Mouse (Mus musculus): Measurements from ENCODE around the gene Snx8. TPM values are rescaled to one million over a fixed set of nuclear protein-coding genes. Genes with fewer than 3 reads are reported as not detected.

The Snx8 gene
- polyA plus RNA-seq, 1 experiment: 20.0 TPM

DNA sequence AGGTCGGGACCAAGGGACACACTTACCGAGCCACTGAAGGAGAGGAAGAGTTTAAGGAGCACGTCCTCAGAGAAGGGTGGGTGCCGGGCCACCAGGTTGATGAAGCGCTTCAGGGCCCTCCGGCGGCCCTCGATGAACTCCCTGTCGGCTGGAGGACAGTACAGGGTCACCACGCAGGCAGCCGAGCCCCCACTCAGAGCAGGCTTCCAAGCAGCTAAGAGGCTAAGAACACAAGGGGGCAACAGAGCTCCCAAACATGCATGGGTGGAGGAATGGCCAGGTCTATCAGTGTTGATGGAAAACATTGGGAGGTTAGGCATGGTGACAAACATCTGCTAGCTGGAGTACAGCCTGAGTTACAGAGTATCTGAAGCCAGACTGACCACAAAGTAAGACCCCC lies 33.1 kb downstream of the Snx8 start:
- TF ChIP-seq POLR2A (IDR thresholded peaks at IDR 0.05; ENCODE audit: borderline replicate concordance, extremely low read depth, low read depth, low read length) (no peak), CTCF (IDR thresholded peaks at IDR 0.05; ENCODE audit: insufficient read depth, low read length) (no peak)
- Histone ChIP-seq H3K4me3 (replicated peaks; ENCODE audit: extremely low read depth, low read depth, low read length) (no peak overlapping the region), H3K4me1 (ENCODE audit: control insufficient read depth, insufficient read depth, low read length) (no peaks in the 10 kb centered on the region)
- 84% methylated on average over 11 of the region's 11 CpGs for WGBS
- DNase-seq: no peak

DNA sequence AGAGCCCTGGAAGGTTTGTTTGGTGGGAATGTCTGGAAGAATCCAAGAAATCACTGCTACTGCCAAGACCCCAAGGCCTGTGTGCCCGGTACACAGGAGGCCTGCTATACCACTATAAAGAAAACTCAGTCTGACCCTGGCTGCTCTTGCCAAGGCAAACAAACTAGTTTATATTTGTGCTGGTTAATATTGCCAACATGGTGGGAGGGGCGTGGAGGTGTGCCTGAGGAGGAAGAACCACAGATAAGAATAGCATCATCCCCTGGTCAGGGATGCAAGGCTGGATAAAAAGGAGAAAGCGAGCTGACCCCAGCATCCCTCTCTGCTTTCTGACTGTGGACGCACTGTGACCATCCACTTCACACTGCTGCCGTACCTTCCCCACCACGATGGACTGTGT lies 36.7 kb downstream of the Snx8 start:
- DNase-seq: no peak
- 90% methylated on average over 6 of the region's 6 CpGs for WGBS
- TF ChIP-seq CTCF (IDR thresholded peaks at IDR 0.05; ENCODE audit: insufficient read depth, low read length) (no peak), POLR2A (IDR thresholded peaks at IDR 0.05; ENCODE audit: borderline replicate concordance, extremely low read depth, low read depth, low read length) (no peak)
- no peak overlapping the region for H3K4me3 ChIP-seq (replicated peaks; ENCODE audit: extremely low read depth, low read depth, low read length)
- H3K4me1 ChIP-seq (ENCODE audit: control insufficient read depth, insufficient read depth, low read length): no peaks in the 10 kb centered on the region

DNA sequence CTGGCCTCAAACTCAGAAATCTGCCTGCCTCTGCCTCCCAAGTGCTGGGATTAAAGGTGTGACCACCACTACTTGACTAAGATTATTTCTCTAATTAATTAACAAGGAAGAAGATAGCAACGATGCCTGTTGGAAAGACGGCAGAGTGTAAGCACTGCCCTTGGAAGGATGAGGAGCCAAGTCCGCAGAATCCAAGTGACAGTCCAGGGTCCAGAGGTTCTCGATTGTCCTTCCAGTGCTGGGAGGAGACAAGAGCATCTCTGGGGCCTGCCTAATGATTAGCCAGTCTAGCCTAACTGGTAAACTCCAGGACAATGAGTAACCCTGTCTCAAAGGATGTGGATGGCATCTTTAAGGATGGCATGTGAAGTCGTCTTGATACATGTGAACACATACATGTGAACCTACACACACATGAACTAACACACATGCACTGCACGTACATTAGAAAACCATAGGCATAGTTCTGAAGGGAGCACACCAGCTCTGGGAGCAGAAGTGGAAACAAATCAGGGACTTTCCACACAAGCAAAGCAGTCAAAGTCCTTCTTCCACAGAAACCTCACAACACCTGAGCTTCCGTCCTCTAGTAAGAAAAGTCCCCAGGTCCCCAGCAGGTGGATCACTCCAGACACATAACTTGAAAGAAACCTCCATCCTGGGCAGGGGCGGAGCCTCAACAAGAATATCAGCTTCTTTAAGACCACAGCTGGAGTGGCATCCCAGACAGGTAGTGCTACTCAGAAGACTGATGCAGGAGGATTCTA lies 38.1 kb downstream of the Snx8 start:
- WGBS: 92% methylated on average over 8 of the region's 8 CpGs
- TF ChIP-seq CTCF (IDR thresholded peaks at IDR 0.05; ENCODE audit: insufficient read depth, low read length): no peak
- no peak for TF ChIP-seq POLR2A (IDR thresholded peaks at IDR 0.05; ENCODE audit: borderline replicate concordance, extremely low read depth, low read depth, low read length)
- DNase-seq: no peak

DNA sequence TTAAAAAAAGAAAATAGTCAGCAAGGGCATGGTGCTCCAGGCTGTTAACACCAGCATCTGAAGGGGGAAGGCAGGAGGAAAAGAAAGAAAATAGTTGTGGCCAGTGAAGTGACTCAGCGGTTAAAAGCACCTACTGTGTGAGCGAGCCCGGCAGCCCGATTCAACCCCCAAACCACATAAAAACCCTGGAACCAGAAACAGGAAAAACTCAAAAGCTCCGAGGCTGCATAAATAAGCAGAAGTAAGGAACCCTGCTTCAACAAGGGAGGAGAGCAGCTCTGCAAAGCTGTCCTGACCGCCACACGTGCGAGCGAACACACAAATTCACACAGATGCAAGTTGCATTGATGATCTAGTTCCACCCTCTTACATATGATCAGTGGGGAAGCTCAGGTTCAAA lies 39.2 kb downstream of the Snx8 start:
- TF ChIP-seq POLR2A (IDR thresholded peaks at IDR 0.05; ENCODE audit: borderline replicate concordance, extremely low read depth, low read depth, low read length): no peak
- TF ChIP-seq CTCF (IDR thresholded peaks at IDR 0.05; ENCODE audit: insufficient read depth, low read length): no peak
- Histone ChIP-seq H3K4me1 (ENCODE audit: control insufficient read depth, insufficient read depth, low read length) (no peaks in the 10 kb centered on the region), H3K4me3 (replicated peaks; ENCODE audit: extremely low read depth, low read depth, low read length) (no peak overlapping the region)
- DNase-seq: no peak
- 88% methylated on average over 9 of the region's 9 CpGs for WGBS

More for the DNA sequence above, 38.1 kb downstream of the Snx8 start:
- Histone ChIP-seq H3K4me3 (replicated peaks; ENCODE audit: extremely low read depth, low read depth, low read length) (no peak overlapping the region), H3K4me1 (ENCODE audit: control insufficient read depth, insufficient read depth, low read length) (no peaks in the 10 kb centered on the region)

DNA sequence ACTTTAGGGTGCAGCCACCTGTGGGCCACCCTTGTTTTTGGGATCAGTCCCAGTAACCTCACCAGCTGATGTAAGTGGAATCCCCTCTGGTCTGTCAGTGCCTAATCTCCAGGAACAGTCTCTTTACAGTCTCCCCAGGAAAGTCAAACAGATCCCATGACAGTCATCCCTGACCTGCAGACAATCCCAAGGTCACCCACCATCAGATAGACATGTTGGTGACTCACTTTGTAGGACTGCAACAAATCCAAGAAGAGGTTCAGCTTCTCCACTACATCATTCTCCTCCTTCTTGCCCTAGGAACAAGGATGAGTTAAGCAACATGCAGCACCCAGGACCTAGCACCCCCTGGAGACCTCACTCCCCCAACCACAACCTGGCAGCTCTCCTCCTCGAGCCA lies 43.0 kb downstream of the Snx8 start:
- H3K4me1 ChIP-seq (ENCODE audit: control insufficient read depth, insufficient read depth, low read length): no peaks in the 10 kb centered on the region
- 82% methylated on average over 1 of the region's 1 CpGs for WGBS
- no peak for DNase-seq

GRCm38 (mm10) chr5:140345244-140345643 lies 43.8 kb downstream of the Snx8 start:
- no peak for DNase-seq
- no peak for TF ChIP-seq POLR2A (IDR thresholded peaks at IDR 0.05; ENCODE audit: borderline replicate concordance, extremely low read depth, low read depth, low read length)
- no peak for TF ChIP-seq CTCF (IDR thresholded peaks at IDR 0.05; ENCODE audit: insufficient read depth, low read length)
- WGBS: 91% methylated on average over 4 of the region's 4 CpGs
- Histone ChIP-seq H3K4me1 (ENCODE audit: control insufficient read depth, insufficient read depth, low read length) (no peaks in the 10 kb centered on the region), H3K4me3 (replicated peaks; ENCODE audit: extremely low read depth, low read depth, low read length) (no peak overlapping the region)

More for the DNA sequence above, 43.0 kb downstream of the Snx8 start:
- TF ChIP-seq POLR2A (IDR thresholded peaks at IDR 0.05; ENCODE audit: borderline replicate concordance, extremely low read depth, low read depth, low read length) (no peak), CTCF (IDR thresholded peaks at IDR 0.05; ENCODE audit: insufficient read depth, low read length) (no peak)
- H3K4me3 ChIP-seq (replicated peaks; ENCODE audit: extremely low read depth, low read depth, low read length): no peak overlapping the region

- no peak for TF ChIP-seq POLR2A (IDR thresholded peaks at IDR 0.05; ENCODE audit: borderline replicate concordance, extremely low read depth, low read depth, low read length)
- 0 out of 2 replicates have a peak, but pooled peaks have one; percentile 12 for TF ChIP-seq CTCF (IDR thresholded peaks at IDR 0.05; ENCODE audit: insufficient read depth, low read length)
- Histone ChIP-seq H3K4me3 (replicated peaks; ENCODE audit: extremely low read depth, low read depth, low read length) (no peak overlapping the region), H3K4me1 (ENCODE audit: control insufficient read depth, insufficient read depth, low read length) (no peaks in the 10 kb centered on the region)
- DNase-seq: no peak
- WGBS: 79% methylated on average over 4 of the region's 4 CpGs
Observed at GRCm38 (mm10) chr5:140342880-140343279, 46.2 kb downstream of the Snx8 start.

- WGBS: 72% methylated on average over 3 of the region's 3 CpGs
- DNase-seq: peak; percentile 25
- no peak for TF ChIP-seq POLR2A (IDR thresholded peaks at IDR 0.05; ENCODE audit: borderline replicate concordance, extremely low read depth, low read depth, low read length)
- no peak for TF ChIP-seq CTCF (IDR thresholded peaks at IDR 0.05; ENCODE audit: insufficient read depth, low read length)
- H3K4me3 ChIP-seq (replicated peaks; ENCODE audit: extremely low read depth, low read depth, low read length): no peak overlapping the region
- H3K4me1 ChIP-seq (ENCODE audit: control insufficient read depth, insufficient read depth, low read length): no peaks in the 10 kb centered on the region
Observed at GRCm38 (mm10) chr5:140339836-140340235, 49.2 kb downstream of the Snx8 start.

DNA sequence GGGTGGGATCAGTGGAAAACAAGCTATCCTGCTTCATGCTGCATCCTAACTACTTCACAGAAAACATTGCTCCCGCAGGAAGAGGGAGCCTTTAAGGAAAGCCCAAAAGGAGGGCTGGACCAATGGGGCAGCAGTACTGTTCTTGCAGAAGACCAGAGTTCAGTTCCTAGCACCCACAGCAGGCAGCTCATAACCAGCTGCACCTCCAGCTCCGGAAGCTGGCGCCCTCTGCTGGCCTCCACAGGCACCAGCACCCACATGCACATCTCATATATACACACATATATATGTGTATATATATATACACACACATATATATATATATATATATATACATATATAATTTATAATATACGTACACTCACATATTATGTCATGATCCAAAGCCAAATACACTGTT lies 50.3 kb downstream of the Snx8 start:
- TF ChIP-seq CTCF (IDR thresholded peaks at IDR 0.05; ENCODE audit: insufficient read depth, low read length) (no peak), POLR2A (IDR thresholded peaks at IDR 0.05; ENCODE audit: borderline replicate concordance, extremely low read depth, low read depth, low read length) (no peak)
- no peaks in the 10 kb centered on the region for H3K4me1 ChIP-seq (ENCODE audit: control insufficient read depth, insufficient read depth, low read length)
- WGBS: 86% methylated on average over 4 of the region's 4 CpGs
- DNase-seq: no peak
- no peak overlapping the region for H3K4me3 ChIP-seq (replicated peaks; ENCODE audit: extremely low read depth, low read depth, low read length)

DNA sequence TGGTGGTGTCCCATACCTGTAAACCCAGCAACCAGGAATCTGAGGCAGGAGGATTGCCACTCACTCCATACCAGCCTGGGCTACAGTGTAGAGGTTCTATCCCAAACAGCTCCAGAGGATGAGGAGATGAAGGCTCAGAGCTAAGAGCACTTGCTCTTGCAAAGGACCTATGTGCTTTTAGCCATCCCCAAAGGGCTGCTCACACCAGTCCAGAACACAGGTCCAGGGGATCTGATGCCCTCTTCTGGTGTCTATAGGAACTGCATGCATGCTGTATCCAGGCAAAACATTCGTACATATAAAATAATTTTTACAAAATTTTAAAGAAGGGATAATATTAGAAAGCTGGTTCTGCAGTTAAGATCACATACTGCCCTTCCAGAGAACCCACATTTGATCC lies 52.4 kb downstream of the Snx8 start:
- Histone ChIP-seq H3K4me3 (replicated peaks; ENCODE audit: extremely low read depth, low read depth, low read length) (no peak overlapping the region), H3K4me1 (ENCODE audit: control insufficient read depth, insufficient read depth, low read length) (no peaks in the 10 kb centered on the region)
- 73% methylated on average over 1 of the region's 1 CpGs for WGBS
- TF ChIP-seq POLR2A (IDR thresholded peaks at IDR 0.05; ENCODE audit: borderline replicate concordance, extremely low read depth, low read depth, low read length) (no peak), CTCF (IDR thresholded peaks at IDR 0.05; ENCODE audit: insufficient read depth, low read length) (peak; percentile 73)
- DNase-seq: peak; percentile 26

All from lung, adult 2 months (tissue).